Mouse (Mus musculus) thymus, adult 2 months (tissue): ENCODE measurements around the gene Gm10972. TPM values are rescaled to one million over a fixed set of nuclear protein-coding genes. Genes with fewer than 3 reads are reported as not detected.

ENCODE experiments used
- DNase-seq: peaks from one replicate; pipeline ENCODE4 v3.0.0; 2021
- H3K27ac ChIP-seq: fragments of 200-500 bp; 2 replicates; pipeline ENCODE4 v1.5.1; 2012; ENCODE audit warnings: low read length, control low read depth; ENCODE audit not compliant: control insufficient read depth, insufficient read depth
- H3K27me3 ChIP-seq: fragments of 200-500 bp; 2 replicates; pipeline ENCODE4 v1.6.1; 2012; ENCODE audit warnings: mild to moderate bottlenecking, low read length, moderate library complexity, mixed read lengths; ENCODE audit not compliant: control insufficient read depth, insufficient read depth
- H3K36me3 ChIP-seq: fragments of 200-500 bp; 2 replicates; pipeline ENCODE4 v1.6.1; 2012; ENCODE audit warnings: mild to moderate bottlenecking, low read length, moderate library complexity; ENCODE audit not compliant: control insufficient read depth, insufficient read depth
- H3K4me1 ChIP-seq: fragments of 200-500 bp; replicated peaks from 2 replicates; pipeline ENCODE4 v1.6.1; 2012; ENCODE audit warnings: low read length; ENCODE audit not compliant: control insufficient read depth, insufficient read depth
- H3K4me3 ChIP-seq: fragments of 200-500 bp; 2 replicates; pipeline ENCODE4 v1.5.1; 2012; ENCODE audit warnings: mild to moderate bottlenecking, low read length, control low read depth, moderate library complexity; ENCODE audit not compliant: control insufficient read depth, insufficient read depth
- CTCF ChIP-seq: fragments of 200-500 bp; IDR thresholded peaks from 2 replicates; pipeline ENCODE4 v1.5.1; 2012; ENCODE audit warnings: mild to moderate bottlenecking, control low read depth, low read length, moderate library complexity, borderline replicate concordance; ENCODE audit not compliant: control insufficient read depth, poor library complexity, insufficient read depth; ENCODE audit errors: extremely low read depth
- POLR2A ChIP-seq: fragments of 200-500 bp; IDR thresholded peaks from 2 replicates; pipeline ENCODE4 v1.6.1; 2012; ENCODE audit warnings: mild to moderate bottlenecking, low read length, control low read depth, moderate library complexity; ENCODE audit not compliant: control insufficient read depth, poor library complexity, insufficient read depth; ENCODE audit errors: extremely low read depth
- WGBS: fragments of 180-500 bp; shearing (Covaris S2); methylation state at CpG from one replicate; pipeline ENCODE4 v1.1.7; 2018; 5-methylcytosine and 5-hydroxymethylcytosine counted together
- polyA plus RNA-seq: library from polyadenylated mRNA; depleted of rRNA; stranded (reverse); fragments of >200 nt; gene quantifications from 2 replicates; pipeline ENCODE4 v1.2.3, GENCODE M21; 2012

Gene Gm10972
- polyA plus RNA-seq, 1 experiment, result not detected

DNA sequence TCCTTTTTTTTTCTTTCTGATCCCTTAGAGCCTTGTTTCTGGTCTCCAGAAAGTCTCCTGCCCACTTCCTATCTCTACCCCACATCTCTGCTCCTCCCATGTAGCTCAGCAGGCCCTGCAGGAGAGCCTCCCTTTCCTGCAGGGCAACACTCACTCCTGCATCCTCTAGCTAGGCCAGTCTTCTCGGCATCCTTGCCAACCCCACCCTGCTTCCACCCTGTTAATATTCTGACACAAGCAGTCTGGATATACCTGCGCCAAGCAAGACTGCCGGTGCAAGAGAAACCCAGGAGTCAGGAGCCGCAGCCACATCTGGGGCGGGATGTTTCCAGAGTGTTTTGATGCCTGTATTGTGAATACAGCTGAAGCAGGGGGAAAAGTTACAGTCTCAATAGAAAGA, 31.1 kb upstream of the Gm10972 start:
- no peaks in the 10 kb centered on the region; the same call in 1 of the 2 replicates for H3K27me3 ChIP-seq
- no peaks in the 10 kb centered on the region for H3K36me3 ChIP-seq
- no peak overlapping the region for H3K27ac ChIP-seq
- H3K4me3 ChIP-seq, result no peak overlapping the region
- WGBS, result 88% methylated on average over 5 of the region's 5 CpGs
- TF ChIP-seq POLR2A, result no peak
- TF ChIP-seq CTCF, result no peak
- DNase-seq, result no peak
- no peaks in the 10 kb centered on the region for H3K4me1 ChIP-seq

DNA sequence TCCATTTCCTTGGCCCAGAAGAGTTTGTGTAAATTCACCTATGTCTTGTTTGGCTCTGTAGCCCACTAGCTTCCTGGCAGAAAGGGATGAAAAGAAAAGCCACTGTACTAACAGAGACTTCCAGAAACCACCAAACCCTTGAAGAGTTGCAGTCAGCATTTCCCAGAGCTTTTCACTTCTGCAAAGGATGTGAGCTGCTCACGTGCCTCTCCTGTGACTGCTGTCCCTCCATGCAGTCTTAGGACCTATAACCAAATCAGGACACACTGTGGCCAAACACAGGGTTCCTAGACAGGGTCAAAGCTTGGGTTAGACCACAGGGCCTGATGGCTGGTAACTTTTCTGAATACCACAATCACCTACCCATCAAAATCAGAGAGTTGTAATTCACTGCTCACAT, 30.6 kb upstream of the Gm10972 start:
- no peak for DNase-seq
- no peaks in the 10 kb centered on the region; the same call in 1 of the 2 replicates for H3K27me3 ChIP-seq
- no peaks in the 10 kb centered on the region for H3K4me1 ChIP-seq
- no peak overlapping the region for H3K27ac ChIP-seq
- H3K4me3 ChIP-seq, result no peak overlapping the region
- TF ChIP-seq CTCF (no peak), POLR2A (no peak)
- 69% methylated on average over 1 of the region's 1 CpGs for WGBS
- H3K36me3 ChIP-seq, result no peaks in the 10 kb centered on the region

DNA sequence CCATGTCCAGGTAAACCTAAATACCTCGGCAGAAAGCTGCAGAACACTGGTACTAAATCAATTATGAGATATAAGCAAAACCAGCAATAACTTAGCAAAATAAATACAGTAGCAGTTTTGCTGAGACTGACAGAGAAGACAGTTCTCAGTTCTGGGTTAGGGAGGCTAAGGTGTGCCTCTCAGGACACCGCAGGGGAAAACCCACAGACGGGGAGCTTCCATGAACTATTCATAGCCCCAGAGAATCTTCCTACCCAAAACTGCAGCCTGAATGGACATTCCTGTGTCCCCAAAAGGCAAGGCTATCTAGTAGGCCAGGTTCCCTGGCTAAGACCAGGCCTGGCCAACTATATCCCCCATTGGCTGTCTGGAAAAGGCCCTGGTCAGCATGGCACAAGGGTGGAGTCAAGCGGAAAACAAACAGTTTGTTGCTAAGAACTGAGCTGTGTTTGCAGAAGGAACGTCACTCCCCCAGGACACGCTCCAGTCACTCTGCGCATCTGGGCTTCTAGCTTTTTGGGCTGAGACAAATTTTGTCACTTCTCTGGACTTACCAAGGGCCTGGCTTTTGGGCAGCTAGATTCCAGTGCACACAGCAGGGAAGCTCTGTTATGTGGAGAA, 29.5 kb upstream of the Gm10972 start:
- Histone ChIP-seq H3K27ac (no peak overlapping the region), H3K36me3 (no peaks in the 10 kb centered on the region), H3K27me3 (no peaks in the 10 kb centered on the region; the same call in 1 of the 2 replicates), H3K4me3 (no peak overlapping the region), H3K4me1 (no peaks in the 10 kb centered on the region)
- no peak for TF ChIP-seq POLR2A
- TF ChIP-seq CTCF, result no peak
- DNase-seq, result no peak
- 97% methylated on average over 7 of the region's 7 CpGs for WGBS

DNA sequence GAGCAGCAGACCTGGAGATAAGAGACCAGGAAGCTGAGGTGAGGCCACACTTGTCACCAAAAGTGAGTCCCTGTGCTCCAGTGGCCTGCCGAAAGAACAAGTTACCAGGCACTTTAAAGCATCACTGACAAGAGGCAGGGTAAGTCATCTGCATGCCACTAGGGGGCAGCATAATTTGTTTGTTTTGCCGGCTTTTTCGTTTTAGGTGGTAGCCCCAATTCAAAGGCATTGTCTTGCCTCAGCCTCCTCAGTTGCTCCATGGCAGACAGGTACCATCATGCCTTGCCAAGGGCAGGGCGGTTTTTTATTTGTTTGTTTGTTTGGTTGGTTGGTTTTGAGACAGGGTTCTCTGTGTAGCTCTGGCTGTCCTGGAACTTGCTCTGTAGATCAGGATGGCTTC, 26.2 kb upstream of the Gm10972 start:
- H3K27ac ChIP-seq, result no peak overlapping the region
- H3K4me1 ChIP-seq, result no peaks in the 10 kb centered on the region
- peak; percentile 51 for DNase-seq
- no peaks in the 10 kb centered on the region; the same call in 1 of the 2 replicates for H3K27me3 ChIP-seq
- no peaks in the 10 kb centered on the region for H3K36me3 ChIP-seq
- WGBS, result 39% methylated on average over 4 of the region's 4 CpGs
- H3K4me3 ChIP-seq, result no peak overlapping the region
- TF ChIP-seq CTCF, result peak; percentile 45; the same call in 1 of the 2 replicates
- TF ChIP-seq POLR2A, result no peak

DNA sequence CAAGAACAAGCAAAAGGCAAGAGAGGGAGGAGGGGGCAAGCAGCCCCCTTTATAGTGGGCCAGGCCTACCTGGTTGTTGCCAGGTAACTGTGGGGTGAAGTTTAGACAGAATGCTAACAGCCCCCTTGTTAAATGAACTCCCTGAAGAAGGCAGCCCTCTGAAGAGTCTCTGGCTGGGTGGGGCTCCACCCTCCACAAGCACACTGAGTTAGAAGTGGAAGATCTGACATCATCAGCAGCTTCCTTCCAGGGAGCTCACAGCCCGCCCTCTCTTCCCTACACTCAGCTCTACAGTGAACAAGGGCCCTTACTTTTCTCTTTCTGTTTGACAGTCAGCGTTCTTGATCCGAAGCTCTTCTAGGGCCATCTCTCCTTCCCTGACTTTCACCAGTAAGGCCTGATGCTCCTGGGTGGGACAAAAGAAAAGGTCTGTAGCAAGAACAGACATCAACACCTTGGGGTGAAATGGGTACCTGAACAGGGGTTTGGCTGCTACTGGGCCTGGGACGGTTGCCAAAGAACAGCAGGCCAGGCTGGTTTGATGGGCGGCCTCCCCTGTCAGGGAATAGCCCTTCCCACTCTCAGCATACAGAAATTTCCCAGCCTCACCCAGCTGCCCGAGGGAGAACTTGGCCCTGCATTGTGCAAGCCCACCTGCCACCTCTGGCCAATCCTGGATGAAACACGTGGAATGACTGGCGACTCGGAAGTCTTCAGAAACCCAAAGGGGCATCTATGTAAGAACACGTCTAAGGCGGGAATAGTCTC, 21.0 kb upstream of the Gm10972 start:
- Histone ChIP-seq H3K4me1 (no peaks in the 10 kb centered on the region), H3K27me3 (no peaks in the 10 kb centered on the region; the same call in 1 of the 2 replicates), H3K4me3 (no peak overlapping the region), H3K36me3 (no peaks in the 10 kb centered on the region), H3K27ac (no peak overlapping the region)
- 95% methylated on average over 11 of the region's 11 CpGs for WGBS
- DNase-seq, result no peak
- TF ChIP-seq POLR2A (no peak), CTCF (no peak)

DNA sequence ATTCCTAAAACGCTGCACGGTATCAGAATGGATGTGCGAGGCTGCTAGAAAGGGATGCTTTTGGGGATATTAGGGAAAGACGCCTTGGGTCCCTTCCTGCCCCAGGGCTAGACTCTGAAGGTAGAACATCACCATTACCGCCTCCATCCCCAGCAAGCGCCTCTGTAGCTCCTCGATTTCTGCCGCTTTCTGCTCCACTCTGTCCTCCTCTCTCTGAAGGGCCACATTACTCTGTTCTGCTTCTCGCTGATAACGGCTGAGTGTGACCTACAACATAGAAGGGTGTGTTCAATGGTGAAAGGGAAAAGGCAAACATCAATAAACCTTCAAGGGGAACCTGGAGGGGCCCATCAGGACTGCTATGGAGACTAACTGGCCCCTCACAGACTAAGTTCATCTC, 20.4 kb upstream of the Gm10972 start:
- no peaks in the 10 kb centered on the region for H3K36me3 ChIP-seq
- H3K27me3 ChIP-seq, result no peaks in the 10 kb centered on the region
- no peak for TF ChIP-seq POLR2A
- no peak for TF ChIP-seq CTCF
- no peaks in the 10 kb centered on the region for H3K4me1 ChIP-seq
- DNase-seq, result no peak
- WGBS, result 97% methylated on average over 10 of the region's 10 CpGs
- no peak overlapping the region for H3K27ac ChIP-seq
- no peak overlapping the region for H3K4me3 ChIP-seq
